Mouse (Mus musculus) forebrain, embryonic 11.5 days (tissue): Measurements from ENCODE around the gene Asic2. TPM values are rescaled to one million over a fixed set of nuclear protein-coding genes. Genes with fewer than 3 reads are reported as not detected.

Experiments used
- ATAC-seq: fragments of 200-750 bp; cut with Nextera tagmentation; replicated peaks from 2 replicates; pipeline ENCODE4 v1.8.0; 2017; ENCODE audit warnings: moderate TSS enrichment; ENCODE audit not compliant: low FRiP score
- DNase-seq: peaks from one replicate; pipeline ENCODE4 v3.0.0-alpha.2; 2017; ENCODE audit warnings: low spot score
- H3K27ac ChIP-seq: fragments of 300-500 bp; sonication (generic); 2 replicates; pipeline ENCODE4 v1.5.1; 2014; ENCODE audit warnings: low read depth, low read length
- H3K27me3 ChIP-seq: fragments of 300-500 bp; sonication (generic); 2 replicates; pipeline ENCODE4 v1.6.1; 2014; ENCODE audit warnings: mild to moderate bottlenecking, low read length, mixed read lengths; ENCODE audit not compliant: control insufficient read depth, insufficient read depth
- H3K36me3 ChIP-seq: fragments of 300-500 bp; sonication (generic); 2 replicates; pipeline ENCODE4 v1.6.1; 2014; ENCODE audit warnings: mild to moderate bottlenecking, low read length, moderate library complexity, mixed read lengths; ENCODE audit not compliant: control insufficient read depth, insufficient read depth
- H3K4me1 ChIP-seq: fragments of 300-500 bp; sonication (generic); replicated peaks from 2 replicates; pipeline ENCODE4 v1.6.1; 2014; ENCODE audit warnings: low read length, mixed read lengths; ENCODE audit not compliant: control insufficient read depth, insufficient read depth
- H3K4me2 ChIP-seq: fragments of 300-500 bp; sonication (generic); 2 replicates; pipeline ENCODE4 v1.6.1; 2014; ENCODE audit warnings: low read depth, mild to moderate bottlenecking, low read length, moderate library complexity, mixed read lengths; ENCODE audit not compliant: severe bottlenecking
- H3K4me3 ChIP-seq: fragments of 300-500 bp; sonication (generic); 2 replicates; pipeline ENCODE4 v1.5.1; 2014; ENCODE audit warnings: low read depth, low read length
- H3K9ac ChIP-seq: fragments of 300-500 bp; sonication (generic); 2 replicates; pipeline ENCODE4 v1.6.1; 2014; ENCODE audit warnings: low read length
- H3K9me3 ChIP-seq: fragments of 300-500 bp; sonication (generic); 2 replicates; pipeline ENCODE4 v1.6.1; 2016; ENCODE audit warnings: low read length, mixed read lengths; ENCODE audit not compliant: control insufficient read depth
- WGBS: fragments of 180-500 bp; shearing (Covaris S2); extraction: QIAGEN DNeasy Blood & Tissue Kit; methylation state at CpG from one replicate; pipeline ENCODE4 v1.1.7; 2014; 5-methylcytosine and 5-hydroxymethylcytosine counted together
- polyA plus RNA-seq: library from polyadenylated mRNA; unstranded; fragments of >200 nt; fragmentation: Nextera tagmentation; extraction: Ambion mirVana; gene quantifications from 2 replicates; pipeline ENCODE4 v1.2.1, GENCODE M21; 2014

Asic2 gene
- polyA plus RNA-seq, 1 experiment from 2014 or later = 0.94 TPM

GRCm38 (mm10) chr11:81590911-81591310 lies 377.3 kb downstream of the Asic2 start:
- no peak overlapping the region for H3K9ac ChIP-seq

GRCm38 (mm10) chr11:81588630-81589029 lies 379.6 kb downstream of the Asic2 start:
- DNase-seq (peak; percentile 83), ATAC-seq (no peak; the same call in 1 of the 2 replicates)
- Histone ChIP-seq H3K27ac (no peak overlapping the region), H3K27me3 (no peaks in the 10 kb centered on the region), H3K9me3 (no peaks in the 10 kb centered on the region), H3K4me3 (no peak overlapping the region), H3K4me1 (no peaks in the 10 kb centered on the region), H3K9ac (no peak overlapping the region), H3K36me3 (no peaks in the 10 kb centered on the region), H3K4me2 (no peak overlapping the region)
- WGBS = 12% methylated on average over 10 of the region's 10 CpGs

More at GRCm38 (mm10) chr11:81590911-81591310, 377.3 kb downstream of the Asic2 start:
- Histone ChIP-seq H3K27me3 (no peaks in the 10 kb centered on the region), H3K27ac (no peak overlapping the region), H3K4me1 (peaks cover 1% of the 10 kb centered on the region; the same call in 1 of the 2 replicates), H3K9me3 (no peaks in the 10 kb centered on the region), H3K4me3 (no peak overlapping the region), H3K36me3 (no peaks in the 10 kb centered on the region), H3K4me2 (no peak overlapping the region)
- WGBS = 81% methylated on average over 4 of the region's 4 CpGs
- DNase-seq (no peak), ATAC-seq (no peak)

DNA sequence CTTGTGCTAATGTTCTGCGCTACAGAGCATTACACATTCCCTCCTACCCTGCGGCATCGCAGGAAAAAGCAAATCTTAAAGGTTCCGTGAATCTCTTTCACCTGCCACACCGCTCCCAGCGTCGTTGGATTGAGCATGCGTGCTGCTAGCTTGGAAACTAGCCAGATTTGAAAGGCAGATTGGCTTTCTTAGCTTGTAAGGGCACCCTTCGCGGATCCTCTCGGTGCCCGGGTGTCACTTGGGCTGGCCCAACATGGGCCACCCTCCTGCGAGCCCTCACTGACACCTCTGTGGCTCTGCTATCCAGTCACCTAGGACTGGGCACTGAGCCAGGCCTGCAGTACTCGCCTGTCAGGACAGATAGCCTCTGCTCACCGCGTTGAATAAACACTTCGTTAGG lies 380.3 kb downstream of the Asic2 start:
- no peak for DNase-seq
- no peak overlapping the region for H3K4me2 ChIP-seq
- H3K4me1 ChIP-seq = no peaks in the 10 kb centered on the region
- no peak overlapping the region for H3K9ac ChIP-seq
- H3K36me3 ChIP-seq = no peaks in the 10 kb centered on the region
- H3K27ac ChIP-seq = no peak overlapping the region
- H3K27me3 ChIP-seq = no peaks in the 10 kb centered on the region
- no peak overlapping the region for H3K4me3 ChIP-seq
- WGBS = 69% methylated on average over 17 of the region's 17 CpGs
- H3K9me3 ChIP-seq = no peaks in the 10 kb centered on the region
- no peak for ATAC-seq

DNA sequence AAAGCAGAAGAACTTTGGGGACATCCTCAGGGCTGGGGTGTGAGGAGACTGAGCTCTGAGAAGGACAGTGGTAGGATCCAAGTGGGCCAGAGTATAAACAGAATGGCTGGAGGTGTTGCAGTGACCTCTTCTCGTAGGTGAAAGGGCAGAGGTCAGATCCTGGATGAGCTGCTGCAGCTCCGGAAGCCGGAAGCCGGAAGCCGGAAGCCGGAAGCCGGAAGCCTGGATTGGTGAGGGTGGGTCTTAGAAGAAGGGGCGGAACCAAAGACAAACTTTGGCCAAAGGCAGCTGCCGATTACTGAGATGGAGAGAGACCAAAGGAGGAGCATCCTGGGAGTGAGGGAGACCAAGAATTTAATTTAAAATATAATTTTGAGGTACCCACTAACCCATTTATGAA lies 381.1 kb downstream of the Asic2 start:
- no peak for DNase-seq
- Histone ChIP-seq H3K4me3 (no peak overlapping the region), H3K36me3 (no peaks in the 10 kb centered on the region), H3K9ac (no peak overlapping the region), H3K27ac (no peak overlapping the region), H3K4me2 (no peak overlapping the region), H3K9me3 (no peaks in the 10 kb centered on the region), H3K27me3 (no peaks in the 10 kb centered on the region), H3K4me1 (no peaks in the 10 kb centered on the region)
- 82% methylated on average over 9 of the region's 9 CpGs for WGBS
- no peak for ATAC-seq

DNA sequence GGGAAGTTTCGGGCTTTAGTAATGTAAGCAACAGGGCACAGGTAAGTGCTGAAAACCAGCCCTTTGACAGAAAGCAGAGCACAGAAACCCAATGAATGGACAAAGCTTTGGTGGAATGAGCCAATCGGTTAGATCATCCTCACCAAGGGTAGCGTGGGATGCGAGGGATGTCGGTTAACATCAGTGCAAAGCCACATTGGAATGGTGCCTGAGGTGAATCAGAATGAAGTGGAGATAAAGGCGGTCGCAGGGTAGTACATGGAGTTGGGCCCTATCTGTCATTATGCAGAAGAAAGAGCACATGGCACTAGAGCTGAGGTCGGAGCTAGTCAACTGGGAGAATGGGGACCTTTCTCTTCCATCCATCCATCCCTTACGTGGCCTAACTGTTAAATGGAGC lies 383.8 kb downstream of the Asic2 start:
- ATAC-seq = no peak
- DNase-seq = no peak

DNA sequence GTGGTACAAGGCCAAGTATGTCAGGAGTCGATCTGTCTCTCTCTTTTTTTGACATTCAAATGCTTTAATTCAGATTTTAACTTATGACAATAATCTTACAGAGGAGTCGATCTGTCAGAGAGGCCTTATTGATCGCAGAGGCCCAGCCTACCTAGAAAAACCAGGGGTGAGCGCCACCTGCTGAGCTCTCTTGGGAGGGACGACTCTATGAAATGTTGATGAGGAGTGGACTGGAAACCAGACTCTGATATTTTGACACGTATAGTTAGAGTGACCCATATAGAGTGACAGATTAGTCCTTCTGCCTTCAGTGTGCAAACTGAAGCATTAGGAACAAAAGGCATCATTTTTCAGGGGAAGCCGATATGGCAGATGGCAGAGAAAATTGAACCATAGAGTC lies 385.1 kb downstream of the Asic2 start:
- WGBS = 67% methylated on average over 7 of the region's 7 CpGs
- Histone ChIP-seq H3K4me2 (no peak overlapping the region), H3K27ac (no peak overlapping the region), H3K4me3 (no peak overlapping the region), H3K9me3 (no peaks in the 10 kb centered on the region), H3K9ac (no peak overlapping the region), H3K36me3 (no peaks in the 10 kb centered on the region), H3K4me1 (peaks cover 4% of the 10 kb centered on the region; the same call in 1 of the 2 replicates), H3K27me3 (no peaks in the 10 kb centered on the region)
- no peak for ATAC-seq
- DNase-seq = peak; percentile 59

More for the DNA sequence above, 383.8 kb downstream of the Asic2 start:
- H3K36me3 ChIP-seq = no peaks in the 10 kb centered on the region
- no peaks in the 10 kb centered on the region for H3K27me3 ChIP-seq
- H3K4me1 ChIP-seq = peaks cover 2% of the 10 kb centered on the region; the same call in 1 of the 2 replicates
- H3K27ac ChIP-seq = no peak overlapping the region
- H3K4me3 ChIP-seq = no peak overlapping the region
- H3K9ac ChIP-seq = no peak overlapping the region
- 95% methylated on average over 9 of the region's 9 CpGs for whole genome bisulfite sequencing
- no peaks in the 10 kb centered on the region for H3K9me3 ChIP-seq
- no peak overlapping the region for H3K4me2 ChIP-seq

- H3K9ac ChIP-seq = no peak overlapping the region
- H3K36me3 ChIP-seq = no peaks in the 10 kb centered on the region
- no peaks in the 10 kb centered on the region for H3K9me3 ChIP-seq
- no peak for ATAC-seq
- 66% methylated on average over 5 of the region's 5 CpGs for whole genome bisulfite sequencing
- no peak overlapping the region for H3K4me3 ChIP-seq
- peaks cover 4% of the 10 kb centered on the region; the same call in 1 of the 2 replicates for H3K4me1 ChIP-seq
- H3K27me3 ChIP-seq = no peaks in the 10 kb centered on the region
- H3K27ac ChIP-seq = no peak overlapping the region
- no peak overlapping the region for H3K4me2 ChIP-seq
- no peak for DNase-seq
Observed at GRCm38 (mm10) chr11:81582161-81582560, 386.1 kb downstream of the Asic2 start.

GRCm38 (mm10) chr11:81579753-81580152 lies 388.5 kb downstream of the Asic2 start:
- H3K27ac ChIP-seq = no peak overlapping the region
- ATAC-seq (no peak), DNase-seq (no peak)

GRCm38 (mm10) chr11:81570406-81570805 lies 397.9 kb downstream of the Asic2 start:
- Histone ChIP-seq H3K36me3 (no peaks in the 10 kb centered on the region), H3K4me1 (peaks cover 2% of the 10 kb centered on the region; the same call in 1 of the 2 replicates), H3K4me3 (no peak overlapping the region), H3K4me2 (no peak overlapping the region), H3K9me3 (no peaks in the 10 kb centered on the region), H3K27me3 (no peaks in the 10 kb centered on the region), H3K27ac (no peak overlapping the region), H3K9ac (no peak overlapping the region)
- DNase-seq (no peak), ATAC-seq (no peak)
- WGBS = 88% methylated on average over 3 of the region's 3 CpGs

More at GRCm38 (mm10) chr11:81579753-81580152, 388.5 kb downstream of the Asic2 start:
- H3K36me3 ChIP-seq = no peaks in the 10 kb centered on the region
- no peak overlapping the region for H3K4me3 ChIP-seq
- no peak overlapping the region for H3K4me2 ChIP-seq
- peaks cover 6% of the 10 kb centered on the region for H3K4me1 ChIP-seq
- H3K27me3 ChIP-seq = no peaks in the 10 kb centered on the region
- H3K9me3 ChIP-seq = no peaks in the 10 kb centered on the region
- 38% methylated on average over 6 of the region's 6 CpGs for WGBS
- no peak overlapping the region for H3K9ac ChIP-seq
